Comparison of ENCODE assay signal across 21 mouse cellular contexts in genomic region chr15:102010569-102011245, GRCm38 (mm10). TPM values are rescaled to one million over a fixed set of nuclear protein-coding genes. Genes with fewer than 3 reads are reported as not detected.
DNase-seq lines count a peak whose midpoint lies in the region; ATAC-seq and TF ChIP-seq lines count a peak whose summit lies in the region.
"Had no signal": no experiment of that assay in that cellular context is flagged by ENCODE, and none has a peak within 500 bp of the region (broad histone marks: within the 10 kb centered on the region; RNA-seq: fewer than 3 reads in every experiment).

No protein-coding gene starts in this region.

- peak; percentile 22 to 28 for DNase-seq in heart, adult 18-20 months
- DNase-seq in heart, adult 8-10 months (ENCODE audit: low spot score) = no peak
- DNase-seq in urinary bladder, postnatal 14 days (ENCODE audit: low spot score) = peak; percentile 23
- DNase-seq in urinary bladder, adult 2 months (ENCODE audit: low spot score) = no peak
- DNase-seq in Muller cell, postnatal 12 days (ENCODE audit: inconsistent ontology term) = no peak
- DNase-seq: cerebellum, adult 11-12 months; kidney, adult 9 months; kidney, postnatal 4 days; lung, postnatal 14 days; thymus, postnatal 25 days had no signal

- H3K4me2 ChIP-seq in intestine, embryonic 16.5 days (ENCODE audit: low read depth, low read length) = no peak overlapping the region
- H3K4me2 ChIP-seq: embryonic facial prominence, embryonic 12.5 days; heart, embryonic 11.5 days; liver, embryonic 12.5 days; midbrain, embryonic 12.5 days had no signal

- no peak for TF ChIP-seq CTCF in embryonic fibroblast, embryonic 13.5 days (IDR thresholded peaks at IDR 0.05; ENCODE audit: borderline replicate concordance, insufficient read depth, low read length)

- no peaks in the 10 kb centered on the region for H3K9me3 ChIP-seq in intestine, embryonic 16.5 days (ENCODE audit: control insufficient read depth, low read length)
- H3K9me3 ChIP-seq: embryonic facial prominence, embryonic 12.5 days; liver, embryonic 12.5 days; midbrain, embryonic 12.5 days had no signal

- 56% methylated on average over 3 of the region's 3 CpGs for WGBS in intestine, embryonic 16.5 days

- no peak overlapping the region for H3K9ac ChIP-seq in intestine, embryonic 16.5 days (ENCODE audit: low read depth, low read length)
- H3K9ac ChIP-seq: embryonic facial prominence, embryonic 12.5 days; liver, embryonic 12.5 days; midbrain, embryonic 12.5 days had no signal

- no peak for TF ChIP-seq POLR2A in embryonic fibroblast, embryonic 13.5 days (IDR thresholded peaks at IDR 0.05; ENCODE audit: low read depth, low read length)

- peak overlapping the region; percentile 7; the same call in 1 of the 2 replicates for H3K27ac ChIP-seq in embryonic fibroblast, embryonic 13.5 days (ENCODE audit: insufficient read depth, low read length)
- no peak overlapping the region for H3K27ac ChIP-seq in intestine, embryonic 16.5 days (ENCODE audit: low read length)
- H3K27ac ChIP-seq: embryonic facial prominence, embryonic 12.5 days; liver, embryonic 12.5 days; midbrain, embryonic 12.5 days had no signal

- ATAC-seq in intestine, embryonic 16.5 days = no peak
- ATAC-seq: liver, embryonic 12.5 days; Patski had no signal

- no peak overlapping the region for H3K4me3 ChIP-seq in embryonic fibroblast, embryonic 13.5 days (ENCODE audit: insufficient read depth, low read length)
- no peak overlapping the region for H3K4me3 ChIP-seq in intestine, embryonic 16.5 days (ENCODE audit: low read length)
- H3K4me3 ChIP-seq: embryonic facial prominence, embryonic 12.5 days; liver, embryonic 12.5 days; midbrain, embryonic 12.5 days had no signal

- H3K27me3 ChIP-seq in intestine, embryonic 16.5 days (replicated peaks; ENCODE audit: control insufficient read depth, insufficient read depth, low read length) = no peaks in the 10 kb centered on the region
- H3K27me3 ChIP-seq: Patski had no signal

- H3K4me1 ChIP-seq in embryonic fibroblast, embryonic 13.5 days (ENCODE audit: control insufficient read depth, insufficient read depth, low read length) = peaks cover 17% of the 10 kb centered on the region
- peaks cover 62% of the 10 kb centered on the region for H3K4me1 ChIP-seq in intestine, embryonic 16.5 days (ENCODE audit: control insufficient read depth, insufficient read depth, low read length)

- no peaks in the 10 kb centered on the region for H3K36me3 ChIP-seq in intestine, embryonic 16.5 days (ENCODE audit: control insufficient read depth, insufficient read depth, low read length)
- H3K36me3 ChIP-seq: embryonic facial prominence, embryonic 12.5 days; liver, embryonic 12.5 days; midbrain, embryonic 12.5 days had no signal

RNA-seq across cellular contexts. Expression of gene Krt8, which starts 6.4 kb away (rescaled TPM):
- total RNA-seq in heart, adult 18-20 months (2021) = 1 to 10 TPM; 1.5 to 3.0 TPM
- total RNA-seq in heart, adult 8-10 months (2022) = 1 to 10 TPM in 3 of 4 experiments, under 1 TPM in 1; 0.92 to 3.0 (median 1.5) TPM
- 382 and 417 TPM in 2 replicates for polyA plus RNA-seq in urinary bladder, adult 2 months (2012; rRNA removed)
- polyA plus RNA-seq in embryonic fibroblast, embryonic 13.5 days (2011; ENCODE audit: insufficient read length, low read depth, missing spikeins) = 0.25 TPM in 1 of 2 replicates, not detected in the other
- 1,017 and 1,065 TPM in 2 replicates for polyA plus RNA-seq in intestine, embryonic 16.5 days (2015; fragmentation: Nextera tagmentation; extraction: Ambion mirVana)
- total RNA-seq: left cerebral cortex, postnatal 14 days had no signal

RNA-seq across cellular contexts. Expression of gene Krt18, which starts 17.3 kb away (rescaled TPM):
- 1 to 10 TPM; 2.8 to 3.7 TPM for total RNA-seq in heart, adult 18-20 months (2021)
- total RNA-seq in heart, adult 8-10 months (2022) = 1 to 10 TPM; 1.9 to 3.9 (median 2.5) TPM
- 642 and 655 TPM in 2 replicates for polyA plus RNA-seq in urinary bladder, adult 2 months (2012; rRNA removed)
- 1.6 and 8.2 TPM in 2 replicates for polyA plus RNA-seq in embryonic fibroblast, embryonic 13.5 days (2011; ENCODE audit: insufficient read length, low read depth, missing spikeins)
- polyA plus RNA-seq in intestine, embryonic 16.5 days (2015; fragmentation: Nextera tagmentation; extraction: Ambion mirVana) = 353 and 370 TPM in 2 replicates

RNA-seq across cellular contexts. Expression of gene Krt78, which starts 56.6 kb away (rescaled TPM):
- under 1 TPM in 1 of 2 experiments, not detected in 1; 0.07 TPM for total RNA-seq in heart, adult 18-20 months (2021)
- under 1 TPM in 1 of 4 experiments, not detected in 3; 0.06 TPM for total RNA-seq in heart, adult 8-10 months (2022)
- polyA plus RNA-seq in urinary bladder, adult 2 months (2012; rRNA removed) = 2.1 and 3.0 TPM in 2 replicates
- polyA plus RNA-seq in embryonic fibroblast, embryonic 13.5 days (2011; ENCODE audit: insufficient read length, low read depth, missing spikeins) = not detected in 2 replicates
- 0.07 and 0.17 TPM in 2 replicates for polyA plus RNA-seq in intestine, embryonic 16.5 days (2015; fragmentation: Nextera tagmentation; extraction: Ambion mirVana)
- total RNA-seq: hematopoietic stem cell, adult 5-6 weeks; layer of hippocampus, postnatal 14 days; left cerebral cortex, postnatal 14 days had no signal
- polyA plus RNA-seq: embryonic facial prominence, embryonic 12.5 days; forebrain, embryonic 11.5 days; heart, embryonic 11.5 days; liver, embryonic 12.5 days; midbrain, embryonic 12.5 days had no signal

Comparison
In these comparisons a context has a peak if more than half of its experiments do, and no peak if none do; other contexts are left out.
1. DNase-seq: peak in heart, adult 18-20 months (2 of 2) and urinary bladder, postnatal 14 days (single experiment); none in heart, adult 8-10 months (single experiment), urinary bladder, adult 2 months (single experiment) and Muller cell, postnatal 12 days (single experiment).
2. RNA of gene Krt8, which starts 6.4 kb away (polyA plus RNA-seq): 1,017 to 1,065 TPM in intestine, embryonic 16.5 days and 382 to 417 TPM in urinary bladder, adult 2 months; 0.25 TPM in embryonic fibroblast, embryonic 13.5 days; every median in the first group is over 100 times any median in the second.
3. RNA of gene Krt18, which starts 17.3 kb away (polyA plus RNA-seq): 642 to 655 TPM in urinary bladder, adult 2 months and 353 to 370 TPM in intestine, embryonic 16.5 days; 1.6 to 8.2 TPM in embryonic fibroblast, embryonic 13.5 days; every median in the first group is over 10 times any median in the second.